Mouse (Mus musculus) ES-Bruce4 (cell line): ENCODE measurements around the gene Hist1h3a.

Experiments used
- CTCF ChIP-seq: IDR thresholded peaks from one replicate; pipeline ENCODE4 v1.8.1; 2011; ENCODE audit warnings: low read depth, low read length
- EP300 ChIP-seq: IDR thresholded peaks from 2 replicates; pipeline ENCODE4 v1.6.1; 2011; ENCODE audit warnings: low read depth, low read length; ENCODE audit not compliant: insufficient read depth
- POLR2A ChIP-seq: IDR thresholded peaks from one replicate; pipeline ENCODE4 v1.8.1; 2011; ENCODE audit warnings: low read length; ENCODE audit not compliant: insufficient read depth

DNA sequence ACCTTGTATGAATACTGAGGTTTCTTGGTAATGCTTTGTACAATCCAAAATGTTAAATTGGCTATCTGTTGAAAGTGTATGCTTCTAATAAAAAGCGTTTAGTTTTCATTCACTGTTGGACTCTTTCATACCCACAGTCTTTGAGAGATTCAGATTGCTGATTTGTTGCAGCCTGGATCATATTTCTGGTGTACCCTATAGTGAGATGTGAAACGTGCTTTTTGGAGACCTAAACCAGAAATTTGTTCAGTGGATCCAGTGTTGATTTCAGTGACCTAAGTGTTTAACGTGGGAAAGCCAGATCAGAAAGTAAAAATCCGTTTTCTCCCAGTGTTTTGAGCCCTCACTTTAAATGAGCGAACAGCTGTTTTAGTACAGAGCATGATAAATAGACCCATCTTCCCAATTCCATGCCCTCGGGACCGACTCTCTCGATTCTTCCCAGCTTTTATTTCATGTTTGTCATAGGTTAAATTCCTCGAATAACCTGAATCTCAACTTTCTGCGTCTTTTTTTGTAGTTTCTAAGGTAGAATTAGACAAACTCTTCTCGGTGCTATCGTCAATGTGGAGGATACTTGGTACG, 21.8 kb downstream of the Hist1h3a start:
- TF ChIP-seq POLR2A (no peak), EP300 (no peak), CTCF (no peak)
